Mouse (Mus musculus) kidney, adult 2 months (tissue): ENCODE data around the gene Esrrb.

Experiments
- CTCF ChIP-seq: fragments of 200-500 bp; conservative IDR thresholded peaks from 2 replicates; pipeline ENCODE4 v1.5.1; 2011; ENCODE audit warnings: low read depth, mild to moderate bottlenecking, control low read depth, low read length, moderate library complexity, mixed read lengths; ENCODE audit not compliant: insufficient read depth, insufficient read length
- POLR2A ChIP-seq: fragments of 200-500 bp; IDR thresholded peaks from one replicate; pipeline ENCODE4 v1.6.1; 2011; ENCODE audit warnings: low read depth, low read length, control low read depth

DNA sequence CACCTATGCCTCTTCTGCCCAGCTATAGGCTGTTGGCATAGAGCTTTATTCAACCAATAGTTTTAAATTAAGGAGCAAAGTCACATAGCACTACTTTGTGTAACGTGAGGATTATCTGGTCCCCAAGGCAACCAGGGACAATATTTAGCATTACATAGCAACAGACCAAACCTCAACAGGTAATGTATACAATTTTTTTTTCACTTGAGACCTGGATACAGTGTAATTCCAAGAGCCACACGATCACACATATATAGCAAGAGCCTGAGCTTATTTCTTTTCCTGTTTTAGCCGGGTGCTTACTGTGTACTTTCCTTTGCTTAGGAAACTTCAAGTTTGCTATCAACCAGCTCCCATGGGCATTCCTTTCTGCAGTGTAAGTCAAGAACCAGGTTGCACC, 201.8 kb downstream of the Esrrb start:
- TF ChIP-seq CTCF (no peak), POLR2A (no peak)
